Mouse (Mus musculus): ENCODE results near the gene Psme3.

The Psme3 gene

GRCm38 (mm10) chr11:101315665-101316500 is at the start of gene Psme3:
Psme3 (plus strand) TSS chr11:101316213.
- DNase-seq, result peak; percentile 97

GRCm38 (mm10) chr11:101269577-101270116 is 46.4 kb upstream of the Psme3 start:
- DNase-seq, result no peak

GRCm38 (mm10) chr11:101272446-101272845 is 43.6 kb upstream of the Psme3 start:
- no peak for DNase-seq

- DNase-seq, result no peak
Observed at GRCm38 (mm10) chr11:101275309-101275708, 40.7 kb upstream of the Psme3 start.

GRCm38 (mm10) chr11:101276319-101277070 is 39.5 kb upstream of the Psme3 start:
- DNase-seq, result no peak

GRCm38 (mm10) chr11:101277381-101278222 is 38.4 kb upstream of the Psme3 start:
- no peak for DNase-seq

GRCm38 (mm10) chr11:101278223-101279192 is 37.5 kb upstream of the Psme3 start, which contains the start of the genes Cntd1 and Coa3:
Cntd1 (plus strand) TSS chr11:101279012.
Coa3 (minus strand) TSS chr11:101279114.
- peak; percentile 86 for DNase-seq

GRCm38 (mm10) chr11:101279193-101279569 is 36.8 kb upstream of the Psme3 start:
- no peak for DNase-seq

GRCm38 (mm10) chr11:101280837-101281236 is 35.2 kb upstream of the Psme3 start:
- no peak for DNase-seq

GRCm38 (mm10) chr11:101282896-101283295 is 33.1 kb upstream of the Psme3 start:
- DNase-seq, result no peak

- DNase-seq, result no peak
Observed at GRCm38 (mm10) chr11:101283805-101284204, 32.2 kb upstream of the Psme3 start.

- DNase-seq, result no peak
Observed at GRCm38 (mm10) chr11:101287306-101287705, 28.7 kb upstream of the Psme3 start.

- DNase-seq, result no peak
Observed at GRCm38 (mm10) chr11:101291231-101291630, 24.8 kb upstream of the Psme3 start.

GRCm38 (mm10) chr11:101295191-101295590 is 20.8 kb upstream of the Psme3 start:
- no peak for DNase-seq

GRCm38 (mm10) chr11:101300881-101301280 is 15.1 kb upstream of the Psme3 start:
- DNase-seq, result no peak

- no peak for DNase-seq
Observed at GRCm38 (mm10) chr11:101301299-101302003, 14.6 kb upstream of the Psme3 start.

- DNase-seq, result peak; percentile 94
Observed at GRCm38 (mm10) chr11:101302004-101302798, 13.8 kb upstream of the Psme3 start, which contains the start of gene Becn1. Becn1 (minus strand) TSS chr11:101302286.

GRCm38 (mm10) chr11:101307744-101308143 is 8.3 kb upstream of the Psme3 start:
- no peak for DNase-seq

- DNase-seq, result no peak
Observed at GRCm38 (mm10) chr11:101311083-101311482, 4.9 kb upstream of the Psme3 start.

GRCm38 (mm10) chr11:101312150-101312549 is 3.9 kb upstream of the Psme3 start:
- no peak for DNase-seq

Data from right cerebral cortex, postnatal 25 days (tissue).